Comparison of ENCODE assay signal across 8 mouse cellular contexts in the genomic region with DNA sequence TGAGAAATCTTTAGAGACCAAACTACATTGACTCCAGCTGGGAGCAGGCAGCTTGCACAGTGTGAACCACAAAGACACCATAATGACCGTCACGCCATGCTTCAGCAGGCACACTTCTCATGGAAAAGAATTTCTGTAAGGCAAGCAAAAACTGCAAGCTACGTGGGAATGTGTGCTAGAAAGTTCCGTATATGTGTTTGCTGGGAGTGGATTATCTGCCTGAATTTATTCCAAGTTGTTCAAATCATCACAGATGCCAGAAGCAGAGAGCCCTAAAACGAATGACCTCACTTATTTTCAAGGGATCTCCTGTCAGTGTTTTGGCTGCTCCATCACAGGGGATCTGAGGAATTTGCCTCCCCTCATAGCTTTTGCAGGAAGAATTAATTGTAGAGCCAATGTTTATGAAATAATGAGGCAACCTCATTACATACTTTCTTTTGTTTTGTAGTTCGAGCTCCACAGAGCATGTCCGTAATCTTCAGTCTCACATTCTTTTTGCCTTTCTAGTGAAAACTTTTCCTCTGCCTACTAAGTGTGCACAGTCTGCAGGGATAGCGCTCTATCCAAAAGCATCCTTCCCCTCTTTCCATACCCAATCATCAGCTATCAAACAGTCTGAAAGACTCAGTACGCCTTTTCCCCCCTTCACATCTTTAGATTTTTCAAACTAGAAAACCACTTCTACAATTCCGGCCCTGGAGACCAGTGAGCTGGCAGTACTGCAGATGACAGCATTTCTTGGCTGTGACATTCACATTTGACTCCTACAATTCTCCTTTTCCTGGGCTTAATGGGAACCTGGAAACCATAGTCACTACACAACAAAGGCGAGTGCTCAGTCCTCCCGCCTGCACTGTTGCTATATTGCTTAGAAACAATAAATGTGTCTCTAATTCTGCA.
A peak's percentile ranks its signal among the peaks of the same experiment; 100 is the strongest.
DNase-seq lines count a peak whose midpoint lies in the region; ATAC-seq and TF ChIP-seq lines count a peak whose summit lies in the region.
"Had no signal": no experiment of that assay in that cellular context is flagged by ENCODE, and none has a peak within 500 bp of the region (broad histone marks: within the 10 kb centered on the region; RNA-seq: fewer than 3 reads in every experiment).

No protein-coding gene starts in this region.

- H3K27ac ChIP-seq in hindbrain, embryonic 12.5 days: no peak overlapping the region
- no peak overlapping the region for H3K27ac ChIP-seq in hindbrain, embryonic 16.5 days (ENCODE audit: low read depth, low read length)
- H3K27ac ChIP-seq in stomach, embryonic 16.5 days (ENCODE audit: low read length): 0 out of 2 replicates have a peak overlapping the region, but pooled peaks have one; percentile 16
- H3K27ac ChIP-seq in stomach, postnatal 0 days (replicated peaks): no peak overlapping the region
- no peak overlapping the region for H3K27ac ChIP-seq in forebrain, postnatal 0 days (ENCODE audit: low read depth, low read length)

- H3K4me3 ChIP-seq in hindbrain, embryonic 12.5 days: no peak overlapping the region
- H3K4me3 ChIP-seq in hindbrain, embryonic 16.5 days (ENCODE audit: low read length): no peak overlapping the region
- H3K4me3 ChIP-seq in stomach, embryonic 16.5 days (replicated peaks; ENCODE audit: low read length): no peak overlapping the region
- H3K4me3 ChIP-seq in stomach, postnatal 0 days (ENCODE audit: low read depth, low read length): no peak overlapping the region
- no peak overlapping the region for H3K4me3 ChIP-seq in forebrain, postnatal 0 days (ENCODE audit: low read depth, low read length)

- DNase-seq in stomach, postnatal 0 days (ENCODE audit: low spot score): no peak
- DNase-seq in forebrain, postnatal 0 days: peak; percentile 9
- no peak for DNase-seq in right cerebral cortex, postnatal 4 days
- DNase-seq in natural killer cell, adult 2 months (ENCODE audit: low spot score in 2 of 2): no peak
- DNase-seq: kidney, postnatal 14 days had no signal

- no peaks in the 10 kb centered on the region for H3K27me3 ChIP-seq in hindbrain, embryonic 12.5 days
- H3K27me3 ChIP-seq in hindbrain, embryonic 16.5 days (replicated peaks; ENCODE audit: control insufficient read depth, insufficient read depth, low read length): no peaks in the 10 kb centered on the region
- no peaks in the 10 kb centered on the region for H3K27me3 ChIP-seq in stomach, embryonic 16.5 days (ENCODE audit: control insufficient read depth, insufficient read depth, low read length)
- no peaks in the 10 kb centered on the region for H3K27me3 ChIP-seq in stomach, postnatal 0 days (ENCODE audit: control insufficient read depth, insufficient read depth, low read length)
- H3K27me3 ChIP-seq in forebrain, postnatal 0 days (ENCODE audit: insufficient read depth, low read length): no peaks in the 10 kb centered on the region

- peak; percentile 61; the same call in 1 of the 2 replicates for ATAC-seq in hindbrain, embryonic 12.5 days (ENCODE audit: low FRiP score)
- ATAC-seq in hindbrain, embryonic 16.5 days: no peak
- ATAC-seq in stomach, embryonic 16.5 days (ENCODE audit: insufficient read depth, low FRiP score): no peak
- ATAC-seq in stomach, postnatal 0 days (ENCODE audit: low FRiP score, low TSS enrichment): no peak
- no peak; the same call in 1 of the 2 replicates for ATAC-seq in forebrain, postnatal 0 days

- peaks cover 7% of the 10 kb centered on the region; the same call in 1 of the 2 replicates for H3K4me1 ChIP-seq in hindbrain, embryonic 12.5 days
- peaks cover 5% of the 10 kb centered on the region; the same call in 1 of the 2 replicates for H3K4me1 ChIP-seq in hindbrain, embryonic 16.5 days (ENCODE audit: control insufficient read depth, insufficient read depth, low read depth, low read length)
- H3K4me1 ChIP-seq in stomach, embryonic 16.5 days (ENCODE audit: control insufficient read depth, insufficient read depth, low read length): no peaks in the 10 kb centered on the region
- no peaks in the 10 kb centered on the region for H3K4me1 ChIP-seq in stomach, postnatal 0 days (replicated peaks; ENCODE audit: control insufficient read depth, insufficient read depth)
- H3K4me1 ChIP-seq in forebrain, postnatal 0 days (ENCODE audit: insufficient read depth): no peaks in the 10 kb centered on the region

- TF ChIP-seq CTCF in stomach, postnatal 0 days (IDR thresholded peaks at IDR 0.05; ENCODE audit: low read depth): no peak
- no peak for TF ChIP-seq CTCF in forebrain, postnatal 0 days (IDR thresholded peaks at IDR 0.05; ENCODE audit: low read depth)

- 50% methylated on average over 12 of the region's 12 CpGs for WGBS in hindbrain, embryonic 12.5 days
- 33% methylated on average over 12 of the region's 12 CpGs for WGBS in hindbrain, embryonic 16.5 days
- WGBS in stomach, embryonic 16.5 days: 63% methylated on average over 12 of the region's 12 CpGs
- WGBS in stomach, postnatal 0 days: 57% methylated on average over 12 of the region's 12 CpGs
- WGBS in forebrain, postnatal 0 days: 20% methylated on average over 12 of the region's 12 CpGs

- no peaks in the 10 kb centered on the region for H3K36me3 ChIP-seq in hindbrain, embryonic 12.5 days
- no peaks in the 10 kb centered on the region for H3K36me3 ChIP-seq in hindbrain, embryonic 16.5 days (ENCODE audit: control insufficient read depth, insufficient read depth, low read length)
- H3K36me3 ChIP-seq in stomach, embryonic 16.5 days (ENCODE audit: control insufficient read depth, insufficient read depth, low read length): no peaks in the 10 kb centered on the region
- H3K36me3 ChIP-seq in stomach, postnatal 0 days (ENCODE audit: control insufficient read depth, insufficient read depth, low read length): no peaks in the 10 kb centered on the region
- no peaks in the 10 kb centered on the region for H3K36me3 ChIP-seq in forebrain, postnatal 0 days (ENCODE audit: insufficient read depth)

- TF ChIP-seq EP300 in stomach, postnatal 0 days (optimal IDR thresholded peaks at IDR 0.05): no peak

- H3K9ac ChIP-seq in hindbrain, embryonic 12.5 days: no peak overlapping the region
- no peak overlapping the region for H3K9ac ChIP-seq in hindbrain, embryonic 16.5 days (ENCODE audit: low read depth, low read length)
- H3K9ac ChIP-seq in stomach, embryonic 16.5 days (ENCODE audit: low read length): no peak overlapping the region
- no peak overlapping the region for H3K9ac ChIP-seq in stomach, postnatal 0 days (ENCODE audit: low read length)
- no peak overlapping the region for H3K9ac ChIP-seq in forebrain, postnatal 0 days

- no peak overlapping the region for H3K4me2 ChIP-seq in hindbrain, embryonic 12.5 days (replicated peaks)
- H3K4me2 ChIP-seq in hindbrain, embryonic 16.5 days (ENCODE audit: low read length): no peak overlapping the region
- H3K4me2 ChIP-seq in stomach, embryonic 16.5 days (ENCODE audit: low read depth, low read length): 0 out of 2 replicates have a peak overlapping the region, but pooled peaks have one; percentile 15
- H3K4me2 ChIP-seq in stomach, postnatal 0 days (replicated peaks; ENCODE audit: low read depth): no peak overlapping the region
- 0 out of 2 replicates have a peak overlapping the region, but pooled peaks have one; percentile 0 for H3K4me2 ChIP-seq in forebrain, postnatal 0 days (ENCODE audit: low read depth)

- no peaks in the 10 kb centered on the region for H3K9me3 ChIP-seq in hindbrain, embryonic 12.5 days (replicated peaks)
- no peaks in the 10 kb centered on the region for H3K9me3 ChIP-seq in hindbrain, embryonic 16.5 days (ENCODE audit: control insufficient read depth, low read length)
- H3K9me3 ChIP-seq in stomach, embryonic 16.5 days (replicated peaks; ENCODE audit: control insufficient read depth, low read length): no peaks in the 10 kb centered on the region
- H3K9me3 ChIP-seq in stomach, postnatal 0 days (ENCODE audit: control insufficient read depth, low read length): no peaks in the 10 kb centered on the region
- no peaks in the 10 kb centered on the region for H3K9me3 ChIP-seq in forebrain, postnatal 0 days (ENCODE audit: low read length)

Comparison
In these comparisons a context has a peak if more than half of its experiments do, and no peak if none do; other contexts are left out.
1. H3K4me2 ChIP-seq: peak in stomach, embryonic 16.5 days (single experiment) and forebrain, postnatal 0 days (single experiment); none in hindbrain, embryonic 12.5 days (single experiment), hindbrain, embryonic 16.5 days (single experiment) and stomach, postnatal 0 days (single experiment).